Mouse (Mus musculus) c-Kit-positive CD71-positive TER-119-positive erythroid progenitor cells, embryonic 14.5 days (primary cell): ENCODE results near the gene Carhsp1.

ENCODE experiments used
- DNase-seq: peaks from one replicate; pipeline ENCODE4 v3.0.0-alpha.2; 2013; ENCODE audit warnings: low spot score

The Carhsp1 gene

DNA sequence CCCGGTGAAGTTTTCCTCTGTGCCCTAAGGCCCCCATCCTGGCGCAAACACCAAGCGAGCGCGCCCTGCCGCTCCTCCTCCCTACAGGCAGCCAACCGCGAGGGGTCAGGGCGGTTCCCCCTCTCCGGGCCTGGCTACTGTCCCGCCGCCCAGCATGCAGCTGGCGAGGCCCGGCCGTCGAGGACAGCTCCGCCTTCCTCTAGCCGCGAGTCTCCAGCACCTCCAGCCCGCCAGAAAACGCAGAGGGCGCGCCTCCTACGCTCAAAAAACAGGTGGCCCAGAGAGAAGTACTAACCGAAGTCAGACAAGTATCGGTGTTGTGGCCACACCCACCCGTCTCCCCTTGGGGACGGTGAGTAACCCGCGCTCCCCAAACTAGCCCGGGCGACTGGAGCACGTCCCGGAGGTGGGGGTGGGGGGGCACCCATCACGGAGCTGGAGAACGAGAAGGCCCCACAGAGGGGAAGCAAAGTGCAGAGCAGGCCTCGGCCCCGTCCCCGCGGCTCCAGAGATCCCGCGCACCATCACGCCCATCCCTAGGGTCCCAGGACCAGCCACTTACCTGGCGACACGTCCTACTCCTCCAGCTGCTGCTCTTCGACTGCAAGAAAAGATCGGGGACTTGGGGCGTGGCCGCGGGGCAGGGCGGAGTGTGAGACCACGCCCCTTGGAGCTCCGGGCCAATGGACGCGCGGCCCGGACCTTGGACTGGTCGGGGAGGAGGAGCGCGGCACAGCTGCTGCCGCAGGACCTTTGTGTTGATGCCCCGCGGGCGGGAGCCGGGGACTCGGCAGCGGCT lies at the start of gene Carhsp1:
TSS of gene Carhsp1 (minus strand) at position 605 of the 799 bp plus-strand sequence.
- peak; percentile 95 for DNase-seq

DNA sequence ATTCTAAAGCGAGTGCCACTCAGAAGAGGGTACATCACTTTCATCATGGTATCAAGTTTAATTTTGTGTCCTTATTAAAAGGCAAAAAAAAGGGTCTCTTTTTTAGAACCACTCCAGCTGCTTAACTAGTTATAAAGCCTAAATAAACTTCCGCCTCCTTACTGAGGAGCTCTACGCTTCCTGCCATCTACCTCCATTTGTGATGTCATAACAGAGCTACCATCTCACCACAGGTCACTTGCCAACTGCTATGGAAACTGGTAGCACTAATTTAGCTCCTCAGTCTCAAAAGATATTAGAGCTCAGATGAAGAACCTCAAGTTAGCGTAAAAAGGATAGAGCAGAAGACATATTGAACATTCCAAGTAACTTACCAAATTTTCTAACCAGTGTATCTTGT lies 48.5 kb upstream of the Carhsp1 start:
- no peak for DNase-seq

GRCm38 (mm10) chr16:8717744-8718143 lies 45.8 kb upstream of the Carhsp1 start:
- DNase-seq: no peak

GRCm38 (mm10) chr16:8716300-8716699 lies 44.3 kb upstream of the Carhsp1 start:
- DNase-seq: no peak

GRCm38 (mm10) chr16:8715513-8716080 lies 43.6 kb upstream of the Carhsp1 start:
- DNase-seq: no peak

- no peak for DNase-seq
Observed at GRCm38 (mm10) chr16:8714851-8715250, 42.9 kb upstream of the Carhsp1 start.

DNA sequence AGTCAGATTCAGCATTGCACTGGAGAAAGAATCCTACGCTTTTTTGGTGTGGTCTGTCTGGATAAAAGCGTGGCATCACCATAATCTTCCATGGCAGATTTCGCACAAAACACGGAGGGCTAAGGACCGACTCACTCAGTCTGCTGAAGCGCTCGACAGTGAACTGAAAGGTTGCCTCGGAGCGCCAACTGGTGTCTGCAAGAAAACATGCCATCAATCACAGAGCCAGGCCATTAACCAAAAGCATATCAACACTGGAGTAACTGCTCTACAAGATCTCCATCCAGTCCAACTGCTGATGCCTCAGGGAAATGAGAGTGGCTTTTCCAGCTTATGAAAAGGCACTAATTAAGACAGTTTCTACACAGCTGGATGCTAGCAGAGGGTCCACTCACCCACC lies 40.0 kb upstream of the Carhsp1 start:
- DNase-seq: no peak

DNA sequence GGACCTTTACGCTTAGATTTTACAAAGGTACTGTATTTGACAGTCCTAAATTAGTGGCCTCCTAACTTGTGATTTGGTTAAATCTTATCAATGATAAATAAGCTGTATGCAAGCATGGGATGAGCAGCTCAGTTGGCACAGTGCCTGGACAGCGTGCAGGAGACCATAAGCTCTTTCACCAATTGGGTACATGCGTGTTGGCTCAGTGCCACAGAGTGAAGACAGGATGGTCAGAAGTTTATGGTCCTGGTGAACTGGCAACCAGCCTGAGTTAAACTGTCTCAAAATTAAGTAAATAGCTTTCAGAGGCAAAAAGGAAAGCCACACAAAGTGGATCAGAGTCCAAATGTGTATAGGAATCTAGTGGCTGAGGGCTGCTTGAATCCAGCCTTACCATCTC lies 28.6 kb upstream of the Carhsp1 start:
- no peak for DNase-seq

- no peak for DNase-seq
Observed at GRCm38 (mm10) chr16:8699556-8699955, 27.6 kb upstream of the Carhsp1 start.

DNA sequence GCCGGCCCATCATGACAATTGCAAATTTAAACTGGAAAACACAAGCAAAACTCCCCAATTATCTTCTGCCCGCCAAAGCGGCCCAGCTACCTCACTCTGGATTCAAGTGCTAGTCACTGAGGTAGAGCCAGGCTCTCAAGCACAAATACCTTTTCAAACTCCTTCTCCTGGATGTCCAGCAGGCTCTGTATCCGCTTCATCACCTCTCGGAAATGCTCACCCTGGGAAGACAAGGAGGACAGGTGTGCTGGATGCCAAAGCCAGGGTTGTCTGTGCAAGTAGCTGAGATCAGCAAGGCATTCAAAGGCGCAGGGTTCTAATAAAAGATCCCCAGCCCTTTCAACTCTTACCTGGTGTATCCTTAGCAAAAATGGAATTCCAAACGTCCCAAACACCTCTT lies 19.3 kb upstream of the Carhsp1 start:
- no peak for DNase-seq

DNA sequence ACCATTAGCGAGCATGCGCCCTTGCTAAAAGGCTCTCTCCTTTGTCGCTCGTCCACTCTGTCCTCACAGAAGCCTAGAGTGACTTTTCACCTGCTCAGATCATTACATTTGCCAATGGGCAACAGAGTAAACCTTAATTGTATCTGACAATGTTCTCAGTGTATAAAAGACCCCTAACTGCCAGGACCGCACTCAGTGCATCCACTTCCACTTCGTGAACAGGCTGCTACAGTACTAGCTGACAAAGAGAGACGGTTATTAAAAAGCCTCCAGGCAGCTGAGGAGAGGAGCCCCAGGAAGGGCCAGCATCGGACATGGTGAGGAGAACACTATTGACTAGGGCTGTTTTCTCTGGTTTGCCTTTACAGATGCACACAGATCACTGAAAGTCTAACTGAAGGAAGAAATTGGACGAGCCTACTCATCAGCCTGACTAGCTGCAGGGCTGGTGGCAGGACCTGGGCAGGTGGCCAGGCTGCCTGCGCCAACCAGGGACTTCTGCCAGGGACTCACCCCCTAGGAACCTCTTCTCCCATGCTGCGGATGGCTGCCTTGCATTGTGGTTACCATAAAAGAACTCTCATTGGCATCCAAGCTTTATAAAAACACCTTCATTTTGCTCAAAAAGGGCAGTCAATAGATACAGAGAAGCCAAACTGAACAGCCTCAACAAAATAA lies 18.2 kb upstream of the Carhsp1 start:
- DNase-seq: no peak

- peak; percentile 42 for DNase-seq
Observed at GRCm38 (mm10) chr16:8687559-8688112, 15.7 kb upstream of the Carhsp1 start.

DNA sequence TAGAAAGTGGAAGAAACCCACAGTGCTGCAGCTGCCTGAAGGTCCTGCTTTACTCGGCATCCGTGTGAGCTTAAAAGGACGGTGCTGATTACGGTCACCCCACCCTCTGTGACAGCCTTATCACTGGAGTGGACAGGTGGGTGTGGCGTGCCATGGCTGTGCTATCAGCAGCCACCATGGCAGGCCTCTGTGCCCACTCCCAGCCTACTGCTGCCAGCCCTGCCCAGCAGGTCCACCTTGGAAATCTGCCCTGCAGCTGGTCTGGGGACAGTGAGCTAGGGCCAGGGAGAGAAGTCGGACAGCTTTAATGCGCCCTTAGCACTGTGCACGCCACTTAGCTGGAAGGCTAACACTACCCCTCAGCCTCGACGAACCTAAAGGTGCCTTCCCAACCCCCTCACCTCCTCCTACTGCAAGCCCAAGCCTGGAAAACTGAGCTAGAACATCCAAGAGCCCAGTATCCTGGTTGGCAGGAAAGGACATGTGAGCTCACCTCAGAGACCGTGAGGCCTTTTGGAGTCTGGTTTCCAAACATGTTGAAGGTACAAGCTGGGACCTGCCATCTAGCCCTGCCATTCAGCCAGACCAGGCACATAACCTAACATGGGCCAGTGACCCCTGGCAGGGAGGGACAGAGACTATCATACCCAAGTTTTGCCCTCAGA lies 15.0 kb upstream of the Carhsp1 start:
- peak; percentile 90 for DNase-seq

GRCm38 (mm10) chr16:8686121-8686870 lies 14.3 kb upstream of the Carhsp1 start:
- DNase-seq: peak; percentile 92

DNA sequence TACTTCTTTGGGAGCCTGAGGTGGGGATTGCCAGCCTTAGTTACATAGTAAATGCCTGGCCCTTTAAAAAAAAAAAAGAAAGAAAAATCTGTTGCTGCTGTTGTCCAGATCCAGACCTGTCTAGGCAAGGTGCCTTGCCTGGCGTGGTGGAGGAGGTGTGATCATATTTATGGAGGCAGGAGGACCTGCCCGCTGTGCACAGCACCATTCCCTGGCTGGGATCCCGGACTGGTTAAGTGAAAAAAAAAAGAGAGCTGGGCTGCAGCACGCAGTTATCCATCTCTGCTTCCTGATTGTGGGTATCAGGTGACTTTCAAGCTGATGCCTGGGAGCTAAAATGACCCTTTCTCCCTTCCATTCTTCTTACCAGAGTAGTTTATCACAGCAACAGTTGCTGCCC lies 13.1 kb upstream of the Carhsp1 start:
- DNase-seq: no peak

GRCm38 (mm10) chr16:8680470-8680869 lies 8.5 kb upstream of the Carhsp1 start, which contains the start of gene Gm5767:
TSS of gene Gm5767 (plus strand) at chr16:8680770.
- DNase-seq: no peak

GRCm38 (mm10) chr16:8679780-8680179 lies 7.8 kb upstream of the Carhsp1 start:
- DNase-seq: no peak

GRCm38 (mm10) chr16:8678676-8679075 lies 6.7 kb upstream of the Carhsp1 start:
- DNase-seq: peak; percentile 58

GRCm38 (mm10) chr16:8678035-8678434 lies 6.1 kb upstream of the Carhsp1 start:
- peak; percentile 51 for DNase-seq

GRCm38 (mm10) chr16:8676800-8677199 lies 4.8 kb upstream of the Carhsp1 start:
- DNase-seq: peak; percentile 80

GRCm38 (mm10) chr16:8676228-8676627 lies 4.3 kb upstream of the Carhsp1 start:
- peak; percentile 80 for DNase-seq
